Mouse (Mus musculus) heart, postnatal 0 days (tissue): Measurements from ENCODE around the gene Polk. TPM values are rescaled to one million over a fixed set of nuclear protein-coding genes. Genes with fewer than 3 reads are reported as not detected.

Experiments used
- ATAC-seq: fragments of 200-750 bp; cut with Nextera tagmentation; 2 replicates; pipeline ENCODE4 v1.8.0; 2017; ENCODE audit warnings: low read depth, moderate number of reproducible peaks, moderate library complexity; ENCODE audit not compliant: insufficient read depth
- DNase-seq: peaks from one replicate; pipeline ENCODE4 v3.0.0-alpha.2; 2016; ENCODE audit warnings: low spot score
- H3K27ac ChIP-seq: fragments of 300-500 bp; sonication (generic); 2 replicates; pipeline ENCODE4 v1.5.1; 2014; ENCODE audit warnings: low read depth, mild to moderate bottlenecking
- H3K27me3 ChIP-seq: fragments of 300-500 bp; sonication (generic); 2 replicates; pipeline ENCODE4 v1.6.1; 2014; ENCODE audit warnings: low read length, mixed read lengths; ENCODE audit not compliant: control insufficient read depth, insufficient read depth
- H3K36me3 ChIP-seq: fragments of 300-500 bp; sonication (generic); replicated peaks from 2 replicates; pipeline ENCODE4 v1.6.1; 2014; ENCODE audit warnings: low read length, mixed read lengths; ENCODE audit not compliant: control insufficient read depth, insufficient read depth
- H3K4me1 ChIP-seq: fragments of 300-500 bp; sonication (generic); 2 replicates; pipeline ENCODE4 v1.6.1; 2014; ENCODE audit warnings: antibody characterized with exemption; ENCODE audit not compliant: control insufficient read depth, insufficient read depth
- H3K4me2 ChIP-seq: fragments of 300-500 bp; sonication (generic); 2 replicates; pipeline ENCODE4 v1.6.1; 2014; ENCODE audit warnings: low read depth, mild to moderate bottlenecking, low read length, moderate library complexity
- H3K4me3 ChIP-seq: fragments of 300-500 bp; sonication (generic); 2 replicates; pipeline ENCODE4 v1.5.1; 2014; ENCODE audit warnings: low read depth, low read length
- H3K9ac ChIP-seq: fragments of 300-500 bp; sonication (generic); replicated peaks from 2 replicates; pipeline ENCODE4 v1.6.1; 2014; ENCODE audit warnings: low read depth, low read length, mixed read lengths
- H3K9me3 ChIP-seq: fragments of 300-500 bp; sonication (generic); replicated peaks from 2 replicates; pipeline ENCODE4 v1.6.1; 2016; ENCODE audit warnings: low read length; ENCODE audit not compliant: control insufficient read depth
- CTCF ChIP-seq: IDR thresholded peaks from 2 replicates; pipeline ENCODE4 v1.5.1; 2016; ENCODE audit warnings: antibody characterized with exemption, control low read depth, low read depth
- EP300 ChIP-seq: IDR thresholded peaks from 2 replicates; pipeline ENCODE4 v1.6.1; 2016; ENCODE audit warnings: antibody characterized with exemption, low read depth
- whole genome bisulfite sequencing: fragments of 180-500 bp; shearing (Covaris S2); extraction: QIAGEN DNeasy Blood & Tissue Kit; methylation state at CpG from one replicate; pipeline ENCODE4 v1.1.7; 2014; 5-methylcytosine and 5-hydroxymethylcytosine counted together
- polyA plus RNA-seq: library from polyadenylated mRNA; unstranded; fragments of >200 nt; fragmentation: Nextera tagmentation; extraction: Ambion mirVana; gene quantifications from 2 replicates; pipeline ENCODE4 v1.2.1, GENCODE M21; 2015
- total RNA-seq: library from RNA; depleted of rRNA; stranded (reverse); fragments of >200 nt; gene quantifications from 2 replicates; pipeline ENCODE4 v1.2.3, GENCODE M21; 2014; ENCODE audit warnings: low replicate concordance; rRNA removed

Gene Polk
- total and polyA plus RNA-seq, 2 experiments from 2014 or later, result 2.8 to 6.5 TPM

DNA sequence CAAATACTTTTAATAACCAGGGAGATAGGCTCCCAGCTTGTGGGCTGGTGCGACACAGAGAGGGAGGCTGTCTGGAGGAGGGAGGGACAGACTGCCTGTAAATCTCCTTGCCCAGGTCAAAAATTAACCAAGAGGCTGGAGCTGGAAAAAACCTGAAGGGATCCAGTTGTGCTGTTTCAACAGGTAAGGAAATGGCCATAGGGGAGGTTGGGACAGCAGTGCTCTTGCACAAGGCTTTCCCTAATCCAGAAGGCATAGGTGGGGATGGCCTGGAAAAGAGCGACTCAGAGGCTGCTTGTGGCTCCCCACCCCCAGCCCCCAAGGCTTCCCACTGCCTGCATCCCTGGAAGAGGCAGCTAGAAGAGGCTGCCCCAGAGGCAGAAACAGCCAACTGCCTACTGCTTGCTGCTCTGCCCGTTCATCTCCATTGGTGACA, 110.0 kb downstream of the Polk start:
- DNase-seq (no peak), ATAC-seq (no peak)
- no peaks in the 10 kb centered on the region for H3K27me3 ChIP-seq
- WGBS, result 65% methylated on average over 3 of the region's 3 CpGs
- no peak overlapping the region for H3K4me2 ChIP-seq
- H3K36me3 ChIP-seq, result no peaks in the 10 kb centered on the region
- H3K4me1 ChIP-seq, result peaks cover 26% of the 10 kb centered on the region
- no peak for TF ChIP-seq EP300
- TF ChIP-seq CTCF, result no peak
- H3K9ac ChIP-seq, result no peak overlapping the region
- H3K27ac ChIP-seq, result no peak overlapping the region
- H3K9me3 ChIP-seq, result no peaks in the 10 kb centered on the region
- no peak overlapping the region for H3K4me3 ChIP-seq

DNA sequence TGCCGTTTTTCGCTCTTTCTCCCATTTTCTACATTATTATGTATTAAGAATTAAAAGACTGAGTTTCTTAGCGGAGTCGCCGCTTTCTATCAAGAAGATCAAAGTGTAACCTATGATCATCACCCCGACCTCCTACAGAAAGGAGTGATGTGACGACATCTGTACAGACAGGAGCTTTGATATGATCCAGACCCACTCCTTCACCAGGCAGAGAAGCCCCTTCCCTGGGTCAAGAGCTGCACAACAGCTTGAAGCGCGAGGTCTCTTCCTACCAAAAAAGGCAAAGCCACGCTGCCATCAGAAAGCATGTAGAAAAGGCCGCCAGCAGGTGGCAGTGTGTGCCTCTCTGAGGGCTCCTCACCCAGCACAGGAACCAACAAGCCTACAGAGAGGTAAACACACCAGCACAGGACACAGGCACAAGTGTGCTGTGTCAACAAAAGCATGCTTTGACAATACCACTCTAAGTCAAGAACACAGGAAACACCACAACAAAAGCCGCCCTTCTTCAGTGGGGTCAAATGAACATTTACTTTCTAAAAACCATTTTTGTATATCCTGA, 110.7 kb downstream of the Polk start:
- Histone ChIP-seq H3K4me1 (peaks cover 26% of the 10 kb centered on the region), H3K4me3 (peak overlapping the region; percentile 24; the same call in 1 of the 2 replicates), H3K9me3 (no peaks in the 10 kb centered on the region), H3K27me3 (no peaks in the 10 kb centered on the region), H3K4me2 (peak overlapping the region; percentile 50), H3K9ac (no peak overlapping the region), H3K36me3 (no peaks in the 10 kb centered on the region), H3K27ac (no peak overlapping the region)
- TF ChIP-seq EP300 (no peak), CTCF (peak; percentile 98)
- ATAC-seq (peak; percentile 68), DNase-seq (peak; percentile 81)
- 17% methylated on average over 12 of the region's 12 CpGs for WGBS

Other genes with a start within 250 kb of the Polk start
- gene Poc5, start 154.3 kb downstream of the Polk start, total RNA-seq, result 7.9 and 10.6 TPM in 2 replicates
- 5.7 and 7.8 TPM in 2 replicates for gene Poc5, start 154.3 kb downstream of the Polk start, polyA plus RNA-seq
- 0.88 and 5.4 TPM in 2 replicates for gene Ankdd1b, start 71.4 kb downstream of the Polk start, total RNA-seq
- 0.81 and 1.2 TPM in 2 replicates for gene Ankdd1b, start 71.4 kb downstream of the Polk start, polyA plus RNA-seq
- not detected in 2 replicates for gene Gm17622, start 51.8 kb downstream of the Polk start, total RNA-seq
- not detected in 2 replicates for gene Gm17622, start 51.8 kb downstream of the Polk start, polyA plus RNA-seq
- 25.2 and 37.5 TPM in 2 replicates for gene Col4a3bp, start within 50 bp of the Polk start, total RNA-seq
- gene Col4a3bp, start within 50 bp of the Polk start, polyA plus RNA-seq, result 6.5 and 6.8 TPM in 2 replicates
- gene Hmgcr, start 128.4 kb upstream of the Polk start, total RNA-seq, result 19.8 and 48.7 TPM in 2 replicates
- gene Hmgcr, start 128.4 kb upstream of the Polk start, polyA plus RNA-seq, result 10.6 and 13.8 TPM in 2 replicates
- not detected in 2 replicates for gene Ankrd31, start 205.7 kb upstream of the Polk start, total RNA-seq
- gene Ankrd31, start 205.7 kb upstream of the Polk start, polyA plus RNA-seq, result not detected in 2 replicates